Mouse (Mus musculus) Patski (cell line): ENCODE measurements around the gene Mllt10. TPM values are rescaled to one million over a fixed set of nuclear protein-coding genes. Genes with fewer than 3 reads are reported as not detected.
"Not testable (repeated sequence)": the region's sequence is repeated elsewhere in the genome, so short reads cannot be mapped to it uniquely, and the experiment has no call there.

Experiments
- ATAC-seq: fragments of 100-300 bp; one replicate; pipeline ENCODE4 v1.8.0; 2021
- CTCF ChIA-PET: fragments of 350-600 bp; sonication (Branson Sonifier 250); formaldehyde crosslinking; loops from one replicate; lab custom pipeline; 2022; ENCODE audit warnings: inconsistent platforms; lab: Charles Lee
- POLR2A ChIA-PET: fragments of 350-600 bp; sonication (Branson Sonifier 250); formaldehyde crosslinking; loops from one replicate; lab custom pipeline; 2022; ENCODE audit warnings: antibody characterized with exemption, inconsistent platforms; lab: Charles Lee
- DNase-seq: peaks from one replicate; pipeline ENCODE4 v3.0.0-alpha.2; 2011; ENCODE audit warnings: low read depth, low spot score
- H3K27me3 ChIP-seq: fragments of 371-371 bp; one replicate; pipeline ENCODE4 v1.5.1; 2021
- CTCF ChIP-seq: fragments of 100-300 bp; IDR thresholded peaks from one replicate; pipeline ENCODE4 v1.5.1; 2021
- in situ Hi-C: fragments of 300-500 bp; cut with MboI; formaldehyde crosslinking; loops from 3 replicates; pipeline ENCODE4 v1.11.1; 2018; ENCODE audit warnings: low pct_unique_long_range_greater_than_20kb, mixed read lengths
- polyA plus RNA-seq: library from polyadenylated mRNA; unstranded; gene quantifications from one replicate; pipeline ENCODE4 v1.2.3, GENCODE M21; 2021

Mllt10 gene
- polyA plus RNA-seq, 1 experiment from 2014 or later, result 28.5 TPM

DNA sequence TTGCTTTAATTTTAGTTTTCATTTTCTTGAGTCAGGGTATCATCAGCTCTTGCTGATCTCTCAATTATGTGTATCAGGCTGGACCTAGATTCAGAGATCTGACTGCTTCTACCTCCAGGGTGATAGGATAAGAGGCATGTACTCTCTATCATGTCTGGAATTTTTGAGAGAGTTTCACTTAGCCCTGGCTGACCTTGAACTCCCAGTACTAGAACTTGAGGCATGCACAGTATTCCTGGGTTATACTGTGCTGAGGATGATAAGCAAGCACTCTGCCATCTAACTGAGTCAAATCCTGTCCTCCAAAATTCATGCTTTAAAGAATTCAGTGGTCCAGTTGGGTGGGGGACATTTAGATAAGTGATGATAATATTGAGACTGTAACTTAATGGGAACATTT lies 11.4 kb downstream of the Mllt10 start:
- DNase-seq (no peak), ATAC-seq (no peak)
- POLR2A ChIA-PET, result no interaction called here
- CTCF ChIA-PET, result no interaction called here
- TF ChIP-seq CTCF, result no peak
- H3K27me3 ChIP-seq, result no peaks in the 10 kb centered on the region
- in situ Hi-C loops, result no loop called here

DNA sequence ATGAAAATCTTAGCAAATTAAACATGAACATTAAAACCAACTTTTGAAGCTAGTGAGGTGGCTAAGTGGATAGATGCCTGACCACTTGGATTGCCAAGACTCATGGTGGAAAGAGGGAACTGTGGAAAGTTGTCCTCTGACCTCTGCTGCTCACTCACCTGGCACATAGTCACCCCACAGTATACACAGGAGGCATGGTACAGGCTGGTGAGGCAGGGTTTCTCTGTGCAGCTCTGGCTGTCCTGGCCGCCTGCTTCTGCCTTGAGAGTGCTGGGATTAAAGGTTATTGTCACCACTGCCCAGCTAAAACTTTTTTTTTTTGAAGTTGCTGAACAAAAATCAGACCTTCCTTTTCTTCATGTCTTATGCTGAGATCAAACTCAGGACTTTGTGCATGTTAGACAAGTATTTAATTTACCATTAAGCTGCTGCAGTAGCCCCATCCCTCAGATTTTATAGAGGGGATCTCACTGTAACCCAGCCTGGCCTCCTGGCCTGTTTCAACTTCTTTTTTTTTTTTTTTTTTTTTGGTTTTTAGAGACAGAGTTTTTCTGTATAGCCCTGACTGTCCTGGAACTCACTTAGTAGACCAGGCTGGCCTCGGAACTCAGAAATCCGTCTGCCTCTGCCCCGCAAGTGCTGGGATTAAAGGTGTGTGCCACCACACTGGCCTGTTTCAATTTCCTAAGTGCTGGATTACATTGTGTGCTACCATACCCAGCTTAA lies 13.2 kb downstream of the Mllt10 start:
- in situ Hi-C loops, result no loop called here
- ATAC-seq, result no peak
- ChIA-PET POLR2A (interaction anchor here (0.6 to 0.7 kb wide), 3 partner anchors 16 to 115 kb away, joined by 4 to 5 read pairs (median 4); no protein-coding TSS in a partner anchor), CTCF (no interaction called here)
- H3K27me3 ChIP-seq, result no peaks in the 10 kb centered on the region
- DNase-seq, result no peak
- no peak for TF ChIP-seq CTCF

DNA sequence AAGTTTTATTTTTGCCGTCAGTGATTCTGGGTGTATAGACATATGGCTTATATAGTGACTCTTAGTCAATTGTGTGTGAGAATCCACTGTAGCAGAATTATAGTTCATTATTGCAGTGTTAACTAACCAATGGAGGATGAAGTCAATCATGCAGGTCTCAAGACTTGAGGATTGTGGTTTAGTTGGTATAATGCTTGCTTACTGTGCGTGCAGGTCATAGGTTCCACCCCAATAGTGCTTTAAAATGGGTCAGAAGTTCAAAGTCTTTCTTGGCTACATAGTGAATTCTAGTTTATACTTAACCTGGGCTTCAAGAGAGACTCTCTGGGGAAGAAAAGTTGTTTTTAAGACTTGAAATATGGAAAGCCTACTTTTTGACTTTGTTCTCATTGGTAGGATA lies 16.9 kb downstream of the Mllt10 start:
- ChIA-PET CTCF (interaction anchor here (1.6 kb wide), 1 partner anchor 23 kb away, joined by 5 read pairs; the partner anchor contains the start of gene Skida1), POLR2A (no interaction called here)
- in situ Hi-C loops, result no loop called here
- ATAC-seq (no peak), DNase-seq (no peak)
- TF ChIP-seq CTCF, result no peak
- H3K27me3 ChIP-seq, result no peaks in the 10 kb centered on the region

DNA sequence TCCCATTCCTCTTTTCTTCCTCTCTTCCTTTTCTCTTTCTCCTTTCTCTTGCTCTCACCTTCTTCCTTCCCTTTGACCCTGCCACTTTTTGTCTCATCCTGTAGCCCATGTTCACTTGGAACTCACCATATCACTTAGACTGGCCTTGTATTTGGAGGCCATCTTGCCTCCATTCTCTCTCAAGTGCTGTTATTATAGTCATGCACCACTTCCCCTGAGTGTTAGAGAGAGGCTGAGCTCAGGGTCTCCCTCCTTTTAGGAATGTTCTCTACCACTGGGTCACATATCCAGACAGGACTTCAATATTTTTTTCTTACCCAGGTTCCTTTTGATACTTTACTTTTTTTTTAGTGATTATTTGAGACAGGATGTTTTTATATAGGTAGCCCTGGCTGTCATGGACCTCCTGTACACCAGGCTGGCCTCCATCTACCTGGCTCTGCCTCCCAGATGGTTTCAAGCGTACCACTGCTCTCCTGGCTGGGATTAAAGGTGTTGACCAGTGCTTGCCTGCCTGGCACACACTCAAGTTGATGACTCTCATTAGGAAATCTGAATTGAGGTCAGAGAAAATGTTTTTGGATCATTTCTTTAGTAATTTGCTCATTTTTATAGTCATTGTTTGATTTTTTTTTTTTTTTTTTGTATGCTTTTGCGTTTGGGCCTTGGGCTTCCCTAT lies 25.3 kb downstream of the Mllt10 start:
- ATAC-seq, result no peak
- no peak for DNase-seq
- ChIA-PET POLR2A (no interaction called here), CTCF (interaction anchor here (1.7 kb wide), 1 partner anchor 20 kb away, joined by 3 read pairs; no protein-coding TSS in a partner anchor)
- H3K27me3 ChIP-seq, result no peaks in the 10 kb centered on the region
- TF ChIP-seq CTCF, result no peak
- in situ Hi-C loops, result no loop called here

DNA sequence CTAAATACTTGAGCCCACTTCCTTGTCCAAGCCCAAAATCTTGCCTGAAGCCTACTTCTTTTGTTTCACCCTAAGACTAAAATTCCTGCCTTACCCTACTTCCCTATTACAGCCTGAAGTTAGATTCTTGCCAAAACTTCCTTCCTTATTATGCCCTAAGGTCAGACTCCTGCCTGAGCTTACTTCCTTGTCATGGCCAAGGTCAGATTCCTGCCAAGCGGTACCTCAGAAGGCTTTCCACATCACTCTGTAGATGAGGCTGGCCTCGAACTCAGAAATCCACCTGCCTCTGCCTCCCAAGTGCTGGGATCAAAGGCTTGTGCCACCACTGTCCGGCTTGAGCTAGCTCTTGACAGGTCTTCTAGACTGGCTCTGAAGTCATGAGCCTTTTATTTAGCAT lies 32.7 kb downstream of the Mllt10 start:
- in situ Hi-C loops, POLR2A ChIA-PET, DNase-seq, H3K27me3 ChIP-seq, ATAC-seq: not testable (repeated sequence)
- CTCF ChIA-PET, result interaction anchor here (1.4 kb wide), 1 partner anchor 12 kb away, joined by 3 read pairs; no protein-coding TSS in a partner anchor

DNA sequence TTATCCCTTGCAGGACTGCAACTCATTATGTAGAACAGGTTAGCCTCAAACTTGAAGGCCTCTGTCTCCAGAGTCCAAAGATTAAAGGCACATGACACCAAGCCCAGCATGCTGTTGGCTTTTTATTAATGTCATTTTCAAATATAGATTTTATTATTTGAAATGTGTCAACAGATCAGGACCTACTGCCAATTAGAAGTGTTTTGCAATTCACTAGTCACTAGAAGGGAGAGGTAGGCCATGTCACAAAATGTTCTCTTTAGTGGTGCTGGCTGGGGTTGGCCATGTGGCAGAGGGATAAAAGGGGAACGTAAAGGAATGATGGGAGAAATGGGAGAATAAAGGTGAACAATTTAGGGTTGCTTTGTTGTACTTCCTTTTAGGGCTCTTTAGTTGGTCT lies 38.8 kb downstream of the Mllt10 start:
- no peak for DNase-seq
- ChIA-PET CTCF (no interaction called here), POLR2A (interaction anchor here (0.5 kb wide), 1 partner anchor 93 kb away, joined by 5 read pairs; no protein-coding TSS in a partner anchor)
- TF ChIP-seq CTCF, result no peak
- in situ Hi-C loops, result no loop called here
- H3K27me3 ChIP-seq, result no peaks in the 10 kb centered on the region
- no peak for ATAC-seq

DNA sequence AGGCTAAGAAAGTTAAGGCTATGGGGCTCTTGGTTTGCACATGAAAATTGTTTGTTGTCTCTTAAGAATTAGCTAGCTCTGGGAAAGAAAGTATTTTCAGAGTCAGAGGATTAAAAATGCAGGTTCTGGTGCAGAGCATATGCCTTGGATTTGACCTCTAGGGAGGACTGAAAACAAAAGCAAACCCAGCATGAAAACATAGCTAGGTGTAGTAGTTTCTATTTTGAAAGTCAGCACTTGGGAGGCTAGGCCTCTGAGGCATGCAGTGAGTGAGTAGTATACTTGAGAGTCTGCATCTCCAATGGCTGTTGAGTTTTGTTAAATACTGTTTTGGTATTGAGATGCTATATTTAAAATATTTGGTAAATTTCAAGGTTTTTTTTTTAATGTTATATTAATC lies 39.3 kb downstream of the Mllt10 start:
- POLR2A ChIA-PET, result interaction anchor here (0.5 kb wide), 1 partner anchor 92 kb away, joined by 5 read pairs; no protein-coding TSS in a partner anchor
- ATAC-seq (no peak), DNase-seq (no peak)
- no peaks in the 10 kb centered on the region for H3K27me3 ChIP-seq
- in situ Hi-C loops, result no loop called here
- CTCF ChIA-PET, result no interaction called here
- no peak for TF ChIP-seq CTCF

DNA sequence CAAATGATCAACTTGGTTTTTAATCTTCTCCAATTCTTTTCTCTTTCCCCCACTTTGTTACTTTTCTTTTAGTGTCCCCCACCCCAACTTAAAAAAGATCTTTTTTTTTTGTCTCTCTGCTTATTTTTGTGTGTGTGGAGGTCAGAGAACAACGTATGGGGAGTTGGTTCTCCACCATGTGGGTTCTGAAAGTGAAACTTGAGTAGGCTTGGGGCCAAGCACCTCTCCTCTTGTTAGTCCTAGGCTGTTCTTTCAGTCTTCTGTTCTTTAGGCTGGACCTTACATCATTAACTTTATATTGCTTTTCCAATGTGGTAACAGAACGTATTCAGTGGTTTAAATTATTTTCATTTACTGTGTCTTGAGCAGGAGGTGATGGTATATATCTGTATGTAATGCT lies 40.8 kb downstream of the Mllt10 start:
- ChIA-PET CTCF (interaction anchor here (1.5 to 3.1 kb wide), 2 partner anchors 8 to 12 kb away, joined by 3 to 10 read pairs; no protein-coding TSS in a partner anchor), POLR2A (no interaction called here)
- no peak for DNase-seq
- in situ Hi-C loops, result loop anchor here (5.0 kb wide), 1 partner anchor 59 kb away; the partner anchor contains the start of gene A930004D18Rik
- H3K27me3 ChIP-seq, result no peaks in the 10 kb centered on the region
- no peak for ATAC-seq
- no peak for TF ChIP-seq CTCF

DNA sequence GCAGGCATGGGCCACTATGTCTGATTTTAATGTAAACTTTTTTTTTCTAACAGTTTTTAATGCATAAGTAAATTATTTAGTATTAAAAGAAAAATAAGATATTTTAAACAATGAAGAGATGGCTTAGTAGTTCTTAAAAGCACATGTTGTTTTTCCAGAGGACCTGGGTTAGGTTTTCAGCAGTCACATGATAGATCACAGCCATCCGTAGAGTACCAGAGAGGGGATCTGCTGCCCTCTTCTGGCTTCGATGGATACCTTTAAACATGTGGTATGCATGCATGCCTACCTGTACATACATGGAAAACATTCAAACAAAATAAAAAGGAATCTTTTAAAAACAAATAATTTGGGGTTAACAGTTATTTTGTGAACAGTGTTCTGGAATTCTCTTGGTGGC lies 45.9 kb downstream of the Mllt10 start:
- ATAC-seq, result no peak
- in situ Hi-C loops, result no loop called here
- TF ChIP-seq CTCF, result peak; percentile 45
- POLR2A ChIA-PET, result no interaction called here
- CTCF ChIA-PET, result no interaction called here
- H3K27me3 ChIP-seq, result no peaks in the 10 kb centered on the region
- no peak for DNase-seq

DNA sequence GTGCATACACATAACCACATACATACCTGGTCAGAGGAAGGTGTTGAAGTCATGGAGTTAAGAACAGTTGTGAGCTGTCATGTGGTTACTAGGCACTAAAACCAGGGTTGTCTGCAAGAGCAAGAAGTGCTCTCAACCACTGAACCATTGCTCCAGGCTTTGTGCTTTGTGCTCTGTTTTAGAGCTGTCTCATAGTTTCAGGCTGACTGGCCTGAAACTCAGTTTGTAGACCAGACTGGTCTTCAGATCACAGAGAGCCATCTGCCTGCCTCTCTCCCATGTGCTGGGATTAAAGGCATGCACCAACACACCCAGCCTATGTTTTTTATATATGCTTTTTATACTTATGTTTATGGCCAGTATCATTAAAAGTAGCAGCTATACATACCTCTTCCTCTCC lies 52.5 kb downstream of the Mllt10 start:
- ChIA-PET CTCF (interaction anchor here (0.9 to 1.8 kb wide), 5 partner anchors 9 to 33 kb away, joined by 3 to 10 read pairs (median 3); no protein-coding TSS in a partner anchor), POLR2A (no interaction called here)
- in situ Hi-C loops, result no loop called here
- H3K27me3 ChIP-seq, result no peaks in the 10 kb centered on the region
- peak; percentile 13 for DNase-seq
- no peak for TF ChIP-seq CTCF
- peak; percentile 68 for ATAC-seq

DNA sequence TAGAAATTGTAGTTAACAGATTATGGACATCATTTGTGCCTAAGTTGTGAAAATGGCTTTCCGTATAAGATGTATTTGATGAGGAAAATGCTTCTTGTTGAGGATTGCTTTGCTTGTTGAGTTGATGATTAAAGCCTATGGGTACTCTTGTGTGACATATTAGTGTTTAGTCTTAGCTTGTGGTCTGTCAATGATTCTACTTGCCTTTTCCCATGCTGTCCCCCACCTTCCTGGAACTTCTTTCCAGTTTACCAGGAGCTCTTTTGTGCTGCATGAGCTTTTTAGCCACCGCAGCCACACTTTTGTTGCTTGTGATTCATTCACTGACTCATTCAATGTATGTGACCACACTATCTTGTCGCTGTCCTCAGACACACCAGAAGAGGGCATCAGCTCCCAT lies 53.2 kb downstream of the Mllt10 start:
- CTCF ChIA-PET, result interaction anchor here (0.9 to 1.8 kb wide), 5 partner anchors 8 to 32 kb away, joined by 3 to 10 read pairs (median 3); no protein-coding TSS in a partner anchor
- in situ Hi-C loops, result no loop called here
- POLR2A ChIA-PET, result no interaction called here
- no peaks in the 10 kb centered on the region for H3K27me3 ChIP-seq
- TF ChIP-seq CTCF, result peak; percentile 69
- DNase-seq (peak; percentile 79), ATAC-seq (peak; percentile 94)
